Mouse (Mus musculus) monocyte, adult 2 months (primary cell): ENCODE data around the gene Slc6a4.
A peak's percentile ranks its signal among the peaks of the same experiment; 100 is the strongest.
"Not testable (repeated sequence)": the region's sequence is repeated elsewhere in the genome, so short reads cannot be mapped to it uniquely, and the experiment has no call there.

Experiments used
- DNase-seq, 2 experiments: peaks; one replicate each; pipeline ENCODE4 v3.0.0; 2022; ENCODE audit warnings: low spot score in 2 of 2, low read depth in 1 of 2

Gene Slc6a4

DNA sequence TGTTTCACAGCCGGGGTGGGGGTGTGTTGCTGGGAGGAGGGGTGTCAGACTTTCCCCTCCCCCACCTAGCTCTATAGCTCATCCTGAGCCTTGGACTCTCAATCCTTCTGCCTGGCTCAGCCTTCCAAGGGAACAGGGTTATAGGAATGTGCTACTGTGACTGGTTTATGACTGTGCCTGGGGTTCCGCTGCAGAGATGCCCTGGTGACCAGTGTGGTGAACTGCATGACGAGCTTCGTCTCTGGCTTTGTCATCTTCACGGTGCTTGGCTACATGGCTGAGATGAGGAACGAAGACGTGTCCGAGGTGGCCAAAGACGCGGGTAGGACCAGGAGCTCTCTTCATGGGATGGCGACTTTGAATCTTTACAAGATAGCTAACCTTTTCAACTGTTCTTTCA lies 19.6 kb downstream of the Slc6a4 start:
- no peak for DNase-seq

DNA sequence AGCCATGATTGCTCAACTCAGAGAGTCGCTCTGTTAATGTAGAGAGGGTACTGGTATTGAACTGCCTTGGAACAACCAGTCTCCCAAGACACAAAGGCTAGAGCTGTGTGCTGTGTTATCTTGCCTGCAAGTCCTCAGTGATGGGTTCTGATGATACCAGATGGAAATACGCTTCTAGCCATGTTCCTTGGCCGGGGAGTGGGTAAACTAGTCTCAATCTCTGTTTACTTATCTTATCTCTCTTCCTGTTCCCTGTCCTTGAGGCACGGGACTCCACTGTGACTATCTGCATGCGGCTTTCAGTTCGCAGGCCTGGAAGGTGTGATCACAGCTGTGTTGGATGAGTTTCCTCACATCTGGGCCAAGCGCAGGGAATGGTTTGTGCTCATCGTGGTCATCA lies 21.1 kb downstream of the Slc6a4 start:
- DNase-seq: no peak

DNA sequence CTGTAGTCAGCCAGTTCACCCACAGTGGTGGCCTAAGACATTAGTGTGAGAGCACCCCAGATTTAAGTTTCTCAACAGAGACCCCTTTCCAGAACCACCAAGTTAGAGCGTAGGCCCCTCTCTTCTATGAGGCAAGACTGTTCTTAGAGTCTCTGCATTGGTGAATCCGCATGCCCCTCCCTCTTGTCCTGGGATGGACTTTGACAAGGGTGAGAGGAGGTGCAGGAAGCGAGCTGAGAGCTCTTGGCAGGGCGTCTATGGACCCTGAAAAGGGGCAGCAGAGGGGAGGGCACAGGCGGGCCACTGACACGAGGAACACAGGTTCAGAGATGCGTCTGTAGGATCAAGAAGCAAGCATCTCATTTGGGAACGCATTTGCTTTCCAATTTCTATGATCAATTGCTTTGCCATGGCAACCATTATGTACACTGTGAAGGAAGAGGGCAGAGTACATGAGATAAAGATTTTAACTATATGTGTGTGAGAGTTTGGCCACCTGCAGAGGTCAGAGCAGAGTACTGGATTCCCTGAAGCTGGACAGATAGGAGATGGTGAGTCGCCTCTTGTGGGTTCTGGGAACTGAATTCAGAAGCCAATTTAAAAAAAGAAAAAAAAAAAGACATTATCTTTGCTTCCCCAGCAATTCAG lies 23.5 kb downstream of the Slc6a4 start:
- no peak for DNase-seq

DNA sequence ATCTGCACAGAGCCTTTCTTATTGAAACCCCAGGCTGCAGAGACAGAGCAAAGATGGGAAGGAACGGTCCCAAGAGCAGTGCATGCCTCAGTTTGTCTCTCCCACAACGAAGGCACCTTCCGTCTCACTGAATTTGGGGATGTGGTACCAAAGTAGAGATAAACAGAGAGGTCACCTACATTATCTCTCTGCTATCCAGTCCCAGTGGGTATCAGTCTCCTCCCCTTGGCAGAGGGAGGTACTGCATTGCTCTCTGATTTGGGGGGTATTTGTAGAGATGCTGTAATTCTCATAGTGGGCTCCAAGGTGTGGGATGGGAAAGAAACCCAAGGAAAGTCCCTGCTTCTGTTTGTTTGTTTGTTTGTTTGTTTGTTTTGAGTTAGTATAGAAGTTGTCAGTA lies 28.2 kb downstream of the Slc6a4 start:
- DNase-seq: no peak

DNA sequence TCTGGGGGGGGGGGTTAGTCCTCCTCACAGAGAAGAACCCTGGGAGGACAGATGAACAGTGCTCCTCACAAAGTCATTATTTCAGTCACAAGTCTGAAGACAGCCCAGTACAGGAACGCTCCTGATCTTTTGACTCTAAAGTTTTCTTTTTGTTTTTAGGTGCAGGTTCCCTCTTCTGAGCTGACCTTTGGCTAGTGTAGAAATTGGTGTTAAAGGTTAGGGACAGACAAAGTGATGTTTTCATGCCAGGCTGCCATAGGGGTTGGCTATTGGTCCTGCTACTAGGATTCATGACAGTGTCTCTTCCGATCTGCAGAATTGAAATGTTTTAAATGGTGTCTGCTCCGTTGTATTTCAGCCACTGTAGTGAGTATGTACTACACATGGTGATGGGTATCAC lies 29.8 kb downstream of the Slc6a4 start:
- DNase-seq: no peak

DNA sequence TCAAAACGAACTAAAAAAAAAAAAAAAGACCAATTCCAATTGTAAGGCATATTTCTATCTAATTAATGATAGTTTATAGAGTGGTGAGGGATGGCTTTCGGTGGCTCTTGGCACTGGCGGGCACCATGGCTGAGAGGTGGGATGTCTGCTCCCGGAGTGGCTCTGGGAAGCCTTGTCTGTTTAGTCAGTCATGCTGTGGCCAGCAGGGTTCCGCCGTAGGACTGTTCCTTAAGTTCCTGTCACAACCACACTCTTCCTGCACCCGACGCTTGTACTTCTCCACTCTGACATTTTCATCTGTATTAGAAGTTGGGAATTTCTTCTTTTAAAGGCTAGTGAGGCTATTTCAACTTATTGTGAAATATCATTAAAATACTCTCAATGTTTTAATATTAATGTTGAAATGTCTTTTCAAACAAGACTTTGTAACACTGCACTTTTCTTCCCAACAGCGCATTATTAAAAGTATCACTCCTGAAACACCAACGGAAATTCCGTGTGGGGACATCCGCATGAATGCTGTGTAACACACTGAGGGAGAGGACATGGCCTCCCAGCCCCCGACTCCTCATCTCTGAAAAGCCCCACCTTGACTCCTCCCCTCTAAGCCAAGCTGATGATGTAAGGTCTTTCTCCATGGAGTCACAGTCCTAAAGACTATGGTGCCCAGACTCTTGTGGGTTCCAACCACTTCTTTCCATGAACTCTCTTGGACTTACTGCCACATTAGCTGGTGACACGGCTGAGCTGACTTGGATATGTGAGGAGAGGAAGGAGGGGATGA lies 32.9 kb downstream of the Slc6a4 start:
- DNase-seq: no peak

DNA sequence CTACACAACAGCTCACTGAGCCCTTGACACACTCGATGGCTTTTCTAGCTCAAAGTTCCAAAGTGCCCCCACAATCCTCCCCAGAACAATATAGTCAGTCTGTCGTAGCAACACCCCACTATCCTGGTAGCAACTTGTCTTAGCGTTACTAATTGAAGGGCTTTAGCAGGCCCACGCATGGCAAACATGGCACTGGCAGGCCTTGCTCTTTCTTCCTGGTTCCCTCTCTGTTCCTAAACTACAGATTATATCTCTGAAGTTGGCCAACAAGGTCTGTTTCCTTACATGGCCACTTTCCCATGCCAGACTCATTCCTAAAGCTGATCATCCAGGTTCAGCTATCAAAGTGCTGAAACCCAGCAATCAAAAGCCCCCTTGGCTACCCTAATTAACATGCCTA lies 43.5 kb downstream of the Slc6a4 start:
- no peak for DNase-seq

DNA sequence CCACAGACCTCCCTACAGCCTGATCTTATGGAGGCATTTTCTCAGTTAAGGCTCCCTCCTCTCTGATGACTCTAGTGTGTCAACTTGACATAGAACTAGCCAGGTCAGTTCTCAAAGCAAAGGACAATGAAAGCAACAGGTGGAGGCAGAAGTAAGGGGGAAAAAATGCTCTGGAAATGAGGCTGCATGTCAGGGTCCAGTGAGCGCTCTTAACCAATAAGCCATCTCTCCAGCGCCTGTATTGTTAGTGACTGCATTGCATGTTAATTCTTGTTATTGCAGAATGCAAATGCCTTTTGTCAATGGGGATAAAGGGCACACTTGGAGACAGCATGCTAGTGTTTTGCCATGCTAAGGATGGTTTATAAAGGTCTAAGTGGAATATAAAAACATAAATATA lies 44.4 kb downstream of the Slc6a4 start:
- no peak for DNase-seq

DNA sequence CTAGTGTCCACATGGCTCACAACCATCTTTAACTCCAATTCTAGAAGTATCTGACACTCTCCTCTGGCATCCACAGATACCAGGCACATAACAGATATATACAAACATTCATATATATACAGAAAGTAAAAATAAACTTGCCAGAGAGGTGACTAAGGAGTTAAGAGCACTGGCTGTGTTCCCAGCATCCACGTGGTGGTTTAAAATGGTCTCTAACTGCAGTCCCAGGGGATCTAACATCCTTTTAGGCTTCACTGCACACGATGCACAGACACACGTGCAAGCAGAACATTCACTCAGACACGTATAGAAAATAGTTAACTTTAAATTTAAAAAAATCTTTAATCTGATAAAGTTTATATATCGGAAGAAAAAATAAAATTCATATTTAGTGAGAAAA lies 63.5 kb downstream of the Slc6a4 start:
- DNase-seq: no peak

DNA sequence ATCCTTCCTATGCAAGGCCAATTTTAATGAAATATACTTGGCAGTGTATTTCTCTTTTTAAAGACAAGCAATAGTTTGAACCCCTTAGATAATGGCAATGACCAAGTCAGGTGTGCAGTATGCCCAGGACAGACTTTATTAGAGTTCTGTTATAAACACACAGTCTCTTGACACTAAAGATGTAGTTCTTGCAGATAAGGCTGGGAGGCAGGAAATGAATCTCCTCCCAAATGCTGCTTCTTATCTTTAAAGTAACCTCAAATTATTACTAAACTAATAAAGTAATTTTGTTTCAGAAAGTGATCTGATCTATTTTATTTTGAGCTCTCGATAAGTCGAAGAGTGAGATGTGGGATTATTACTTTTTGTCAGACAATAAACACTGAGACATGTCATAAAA lies 65.0 kb downstream of the Slc6a4 start:
- DNase-seq: no peak

DNA sequence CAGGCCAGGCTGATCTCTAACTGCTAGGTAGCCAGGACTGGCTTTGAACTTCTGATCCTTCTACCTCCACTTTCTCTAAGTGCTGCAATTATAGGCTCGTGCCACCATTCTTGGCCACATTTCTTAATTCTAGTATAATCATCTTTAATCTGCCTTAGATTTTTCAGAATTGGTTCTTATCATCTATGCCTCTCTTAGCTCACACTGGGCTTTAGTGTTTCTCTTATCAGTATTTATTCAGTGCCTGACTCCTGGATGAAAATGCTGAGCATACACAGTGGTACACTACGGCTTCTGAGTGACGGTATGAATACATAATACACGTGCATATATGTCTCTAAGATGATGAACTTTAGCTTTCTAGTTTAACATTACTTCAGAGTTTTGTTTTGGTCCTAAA lies 70.4 kb downstream of the Slc6a4 start:
- DNase-seq: no peak

DNA sequence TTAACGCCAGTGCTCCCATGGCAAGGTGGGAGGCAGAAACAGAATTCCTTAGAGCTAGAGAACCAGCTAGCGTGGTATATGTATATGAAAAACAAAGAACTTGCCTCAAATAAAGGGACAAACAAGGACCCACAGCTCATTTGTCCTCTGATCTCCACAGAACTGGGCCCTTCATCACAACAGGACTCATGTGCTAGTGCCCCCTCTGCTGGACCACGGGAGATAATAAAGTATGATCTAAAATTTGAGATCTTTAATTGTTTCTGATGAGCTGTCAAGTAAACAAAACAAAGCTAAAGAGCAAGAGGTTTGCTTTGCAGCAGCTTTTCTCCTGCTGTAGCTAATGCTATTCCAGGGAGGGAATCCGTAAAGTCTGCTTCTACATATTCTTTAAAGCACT lies 72.3 kb downstream of the Slc6a4 start:
- DNase-seq: no peak

DNA sequence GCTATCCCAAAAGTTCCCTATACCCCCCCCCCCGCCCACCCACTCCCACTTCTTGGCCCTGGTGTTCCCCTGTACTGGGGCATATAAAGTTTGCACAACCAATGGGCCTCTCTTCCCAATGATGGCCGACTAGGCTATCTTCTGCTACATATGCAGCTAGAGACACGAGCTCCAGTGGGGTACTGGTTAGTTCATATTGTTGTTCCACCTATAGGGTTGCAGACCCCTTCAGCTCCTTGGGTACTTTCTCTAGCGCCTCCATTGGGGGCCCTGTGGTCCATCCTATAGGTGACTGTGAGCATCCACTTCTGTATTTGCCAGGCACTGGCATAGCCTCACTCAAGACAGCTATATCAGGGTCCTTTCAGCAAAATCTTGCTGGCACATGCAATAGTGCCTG lies 78.9 kb downstream of the Slc6a4 start:
- DNase-seq: not testable (repeated sequence)

DNA sequence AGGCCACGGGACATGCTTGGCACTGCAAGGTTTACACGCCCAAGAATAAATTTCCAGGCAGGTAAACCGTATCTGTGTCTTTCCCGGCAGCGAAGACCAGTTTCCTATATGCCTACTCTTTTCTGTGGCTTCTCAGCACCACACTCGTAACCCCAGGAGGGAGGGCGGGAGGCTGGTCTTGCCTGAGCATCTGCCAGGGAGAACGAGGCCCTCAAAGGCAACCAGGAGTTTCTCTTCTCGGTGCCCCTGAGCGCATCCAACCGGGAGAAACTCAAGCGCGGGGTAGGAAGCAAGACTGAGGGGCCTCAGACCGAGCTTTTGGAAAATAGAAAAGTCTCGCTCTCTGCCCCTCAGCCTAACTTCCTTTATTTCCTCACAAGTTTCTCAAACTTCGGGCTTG lies 79.4 kb downstream of the Slc6a4 start:
- no peak for DNase-seq

DNA sequence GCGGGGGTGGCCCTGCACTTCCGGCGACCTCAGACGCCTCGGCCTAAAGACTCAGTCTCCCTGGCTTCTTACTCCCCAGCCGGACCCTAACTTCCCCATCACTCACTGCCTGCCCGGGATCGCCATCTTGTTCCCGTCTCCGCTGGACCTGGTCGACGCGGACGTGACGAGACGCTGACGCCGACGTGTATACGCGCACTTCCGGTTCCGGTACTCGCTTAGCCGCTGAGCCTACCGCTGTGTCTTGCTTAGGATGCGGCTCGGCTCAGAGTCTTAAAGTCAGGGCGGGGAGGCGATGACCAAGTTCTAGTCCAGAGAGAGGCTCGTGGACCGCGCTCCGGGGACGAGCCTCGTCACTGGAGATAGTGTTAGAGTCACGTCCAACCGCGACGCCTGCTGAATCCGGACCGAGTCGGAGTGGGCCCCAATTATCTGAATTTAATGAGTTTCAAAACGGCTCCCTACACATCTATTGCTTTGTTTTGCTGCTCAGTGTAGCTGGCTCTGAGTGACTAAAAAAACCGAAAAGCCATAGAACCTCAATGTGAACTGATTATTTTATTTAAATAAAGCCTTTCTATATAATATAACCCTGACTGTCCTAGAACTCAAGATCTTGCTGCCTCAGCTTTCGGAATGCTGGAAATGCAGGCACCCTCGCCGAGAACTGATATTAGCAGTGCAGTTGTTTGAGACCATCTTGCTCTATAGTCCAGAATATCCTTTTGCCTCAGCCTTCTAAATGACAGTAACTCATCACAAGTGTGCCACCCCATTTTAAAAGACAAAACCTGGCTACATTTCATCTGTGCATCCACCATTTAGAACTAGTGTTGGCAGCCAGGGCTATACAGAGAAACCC lies 80.1 kb downstream of the Slc6a4 start, which contains the start of gene Nsrp1:
Gene Nsrp1 (minus strand): TSS at position 163 of the 862 bp plus-strand sequence.
- DNase-seq: peak; percentile 79 to 88

DNA sequence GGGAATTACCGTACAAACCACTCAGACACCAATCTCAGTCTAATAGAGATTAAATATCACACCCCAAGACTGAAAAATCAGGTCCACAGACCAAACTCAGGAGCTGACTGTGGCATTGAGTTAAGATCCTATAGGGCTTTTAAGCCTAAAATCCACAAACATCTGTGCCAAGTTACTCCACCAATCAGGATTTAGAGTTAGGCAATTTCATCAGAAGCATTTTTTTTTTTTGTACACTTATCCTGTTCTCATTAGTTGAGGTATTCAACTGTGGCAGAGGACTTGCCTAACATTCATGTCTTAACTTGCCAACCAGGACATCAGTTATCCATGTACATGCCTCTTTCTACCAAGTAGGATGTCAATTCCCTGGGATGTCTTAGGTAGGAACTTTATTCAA lies 81.0 kb downstream of the Slc6a4 start:
- DNase-seq: no peak
